Mouse (Mus musculus) gastrocnemius, postnatal 10 days (tissue): ENCODE measurements around the gene Shroom3. TPM values are rescaled to one million over a fixed set of nuclear protein-coding genes. Genes with fewer than 3 reads are reported as not detected.

Source experiments
- DNase-seq: peaks from one replicate; pipeline ENCODE4 v3.0.0; 2021; ENCODE audit warnings: mixed read lengths
- total RNA-seq, 2 experiments: library from RNA; stranded (reverse); gene quantifications; 2 replicates each; pipeline ENCODE4 v1.2.3; 2021

The Shroom3 gene
- total RNA-seq, 2 experiments from 2014 or later: 1.8 to 3.2 TPM

GRCm38 (mm10) chr5:92850925-92851324 lies 167.7 kb downstream of the Shroom3 start:
- no peak for DNase-seq

DNA sequence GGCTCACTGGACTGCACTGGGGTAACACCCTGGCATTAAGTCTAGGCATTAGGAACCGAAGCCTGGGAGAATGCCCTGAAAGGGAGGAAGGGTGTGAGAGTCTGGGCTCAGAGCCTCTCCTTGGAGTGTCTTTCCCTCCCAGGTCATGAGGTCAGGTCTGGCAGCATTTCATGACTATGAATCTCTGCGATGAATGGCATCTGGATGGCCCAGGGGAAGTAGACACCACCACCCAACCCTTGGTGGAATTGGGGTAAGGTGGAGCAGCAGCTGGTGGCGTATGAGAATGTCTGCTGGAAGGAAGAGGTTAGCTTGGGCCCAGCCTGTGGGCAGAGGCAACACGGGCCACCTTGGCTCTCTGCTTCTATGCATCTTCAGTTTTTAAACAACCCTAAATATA lies 171.7 kb downstream of the Shroom3 start:
- DNase-seq: peak; percentile 29

DNA sequence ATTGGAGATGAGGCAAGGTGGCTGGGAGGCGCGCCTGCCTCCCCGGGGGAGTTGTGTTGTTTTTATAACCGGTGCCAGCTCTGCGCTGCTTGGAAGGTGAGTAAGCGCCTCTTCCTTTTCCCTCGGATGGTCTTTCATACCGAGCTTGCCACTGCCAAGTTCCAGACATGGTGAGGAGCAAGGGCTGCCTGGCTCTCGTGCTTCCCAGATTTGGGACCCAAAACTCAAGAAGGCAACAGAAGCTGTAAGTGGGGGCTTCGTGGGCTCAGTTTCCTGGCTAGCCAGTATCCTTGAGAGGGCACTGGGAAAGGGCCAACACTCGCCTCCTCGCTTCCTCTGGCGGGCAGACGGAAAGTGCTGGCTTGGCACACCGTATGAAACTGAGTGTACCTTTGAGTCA lies 173.1 kb downstream of the Shroom3 start:
- no peak for DNase-seq

GRCm38 (mm10) chr5:92857177-92857576 lies 173.9 kb downstream of the Shroom3 start:
- DNase-seq: peak; percentile 22

GRCm38 (mm10) chr5:92858104-92858503 lies 174.9 kb downstream of the Shroom3 start:
- DNase-seq: no peak

GRCm38 (mm10) chr5:92858576-92858975 lies 175.3 kb downstream of the Shroom3 start:
- no peak for DNase-seq

- DNase-seq: no peak
Measured at GRCm38 (mm10) chr5:92861416-92862112, 178.3 kb downstream of the Shroom3 start.

DNA sequence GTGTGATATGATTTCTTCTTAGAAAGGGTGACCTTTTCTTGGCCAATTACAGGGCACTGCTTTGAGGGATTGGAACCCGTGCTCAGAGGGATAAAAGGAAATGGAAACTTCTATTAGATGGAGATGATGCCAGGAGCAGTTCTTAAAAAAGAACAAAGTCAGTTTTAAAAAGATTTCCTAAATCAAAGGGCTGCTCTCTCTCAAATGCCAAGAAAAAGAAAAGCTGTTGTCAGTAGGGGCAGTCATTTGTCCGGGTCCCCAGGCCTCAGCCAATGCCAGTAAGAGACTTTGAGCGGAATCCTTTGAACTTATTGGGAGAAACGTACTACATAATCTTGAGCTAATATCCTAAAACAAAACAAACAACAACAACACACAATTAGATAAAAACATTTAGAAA lies 181.9 kb downstream of the Shroom3 start:
- no peak for DNase-seq

DNA sequence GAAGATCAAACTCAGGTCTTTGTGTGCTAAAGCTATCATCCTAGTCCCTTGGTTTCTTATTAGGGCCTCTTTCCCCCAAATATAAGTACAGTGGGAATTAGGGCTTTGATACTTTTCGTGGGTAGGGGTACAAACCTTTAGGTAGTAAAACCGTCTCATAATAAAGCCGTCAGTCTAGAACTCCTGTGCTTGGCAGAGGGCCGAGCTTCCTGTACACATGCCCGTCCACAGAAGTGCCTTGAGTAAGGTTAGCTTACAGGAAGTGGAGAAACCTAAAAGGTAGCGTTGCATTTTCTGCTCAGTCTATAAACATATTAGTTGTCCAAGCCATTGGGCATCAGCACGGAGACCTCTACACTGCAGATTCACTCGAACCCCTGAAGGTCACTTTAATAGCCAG lies 183.3 kb downstream of the Shroom3 start:
- no peak for DNase-seq

- DNase-seq: no peak
Measured at GRCm38 (mm10) chr5:92867253-92867652, 184.0 kb downstream of the Shroom3 start.

DNA sequence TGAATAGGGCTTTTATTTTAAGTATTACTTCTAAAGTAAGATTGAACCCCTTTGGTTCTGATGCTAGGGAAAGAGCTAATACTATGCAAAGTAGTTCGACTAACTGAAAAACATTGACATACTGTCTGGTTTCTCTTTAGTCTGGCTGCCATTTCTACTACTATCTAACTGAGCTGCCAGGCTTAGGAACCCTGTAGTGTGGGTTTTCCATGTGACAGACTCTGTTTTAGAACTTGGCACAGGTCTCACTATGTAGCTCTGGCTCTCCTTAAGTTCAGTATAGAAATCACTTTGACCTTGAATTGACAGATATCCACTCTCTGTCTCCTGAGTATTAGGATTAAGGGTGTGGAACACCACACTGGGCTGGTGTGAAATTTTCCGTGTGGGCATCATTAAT lies 185.0 kb downstream of the Shroom3 start:
- no peak for DNase-seq

GRCm38 (mm10) chr5:92871048-92871447 lies 187.8 kb downstream of the Shroom3 start:
- DNase-seq: no peak

- no peak for DNase-seq
Measured at GRCm38 (mm10) chr5:92872182-92872581, 188.9 kb downstream of the Shroom3 start.

- peak; percentile 18 for DNase-seq
Measured at GRCm38 (mm10) chr5:92872991-92873390, 189.8 kb downstream of the Shroom3 start.

GRCm38 (mm10) chr5:92873518-92873917 lies 190.3 kb downstream of the Shroom3 start:
- no peak for DNase-seq

- peak; percentile 37 for DNase-seq
Measured at GRCm38 (mm10) chr5:92875836-92876235, 192.6 kb downstream of the Shroom3 start.

GRCm38 (mm10) chr5:92877104-92877503 lies 193.9 kb downstream of the Shroom3 start:
- no peak for DNase-seq

DNA sequence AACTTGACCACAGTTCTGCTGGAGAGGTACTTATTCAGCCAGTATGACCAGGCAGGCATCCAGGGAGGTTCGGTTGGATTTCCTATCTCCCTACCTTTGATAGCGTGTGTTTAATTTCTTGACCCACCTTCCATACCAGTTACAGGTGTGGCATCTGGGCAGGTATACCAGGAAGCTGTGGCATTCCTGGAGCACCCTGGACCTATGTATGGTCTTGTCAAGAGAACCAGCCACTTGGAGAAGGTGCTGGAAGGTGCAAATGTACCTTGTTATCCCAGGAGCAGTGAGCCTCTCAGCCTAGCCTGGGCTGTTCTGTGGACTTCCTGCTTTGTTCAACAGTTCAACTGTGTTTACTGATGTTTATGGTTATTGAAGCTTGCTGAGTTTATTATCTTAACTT lies 197.2 kb downstream of the Shroom3 start:
- no peak for DNase-seq

- DNase-seq: no peak
Measured at GRCm38 (mm10) chr5:92880893-92881292, 197.7 kb downstream of the Shroom3 start.

GRCm38 (mm10) chr5:92886141-92886540 lies 202.9 kb downstream of the Shroom3 start:
- DNase-seq: no peak

- DNase-seq: no peak
Measured at GRCm38 (mm10) chr5:92887501-92887900, 204.3 kb downstream of the Shroom3 start.

DNA sequence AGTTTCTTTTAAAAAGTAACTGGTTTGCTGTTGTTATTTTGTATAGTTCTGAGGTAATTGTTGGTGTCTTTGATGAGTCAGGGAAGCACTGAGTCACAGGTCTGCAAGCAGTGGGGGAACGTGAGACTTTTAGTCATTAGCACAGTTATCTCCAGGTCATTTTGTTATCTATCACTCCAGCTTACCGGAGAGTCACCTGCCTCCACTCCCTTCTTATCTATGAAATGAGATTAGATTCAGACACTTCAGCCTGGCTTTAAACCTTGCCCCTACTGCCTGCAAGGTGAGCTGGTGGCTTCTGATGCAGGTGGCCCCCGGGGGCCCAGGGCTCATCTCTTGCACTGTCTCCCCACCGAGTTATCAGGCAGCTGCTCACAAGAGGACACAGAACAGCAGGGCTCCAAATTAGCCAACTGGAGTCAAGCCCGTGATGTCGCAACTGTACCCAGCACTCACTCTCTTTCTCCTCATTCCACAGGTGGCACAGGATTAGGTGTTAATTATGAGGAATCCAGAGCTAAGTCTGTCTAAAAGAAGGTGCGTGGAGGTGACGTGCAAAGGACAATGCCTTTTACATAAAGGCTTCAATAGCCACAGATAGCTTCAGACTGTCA lies 205.5 kb downstream of the Shroom3 start:
- DNase-seq: no peak

DNA sequence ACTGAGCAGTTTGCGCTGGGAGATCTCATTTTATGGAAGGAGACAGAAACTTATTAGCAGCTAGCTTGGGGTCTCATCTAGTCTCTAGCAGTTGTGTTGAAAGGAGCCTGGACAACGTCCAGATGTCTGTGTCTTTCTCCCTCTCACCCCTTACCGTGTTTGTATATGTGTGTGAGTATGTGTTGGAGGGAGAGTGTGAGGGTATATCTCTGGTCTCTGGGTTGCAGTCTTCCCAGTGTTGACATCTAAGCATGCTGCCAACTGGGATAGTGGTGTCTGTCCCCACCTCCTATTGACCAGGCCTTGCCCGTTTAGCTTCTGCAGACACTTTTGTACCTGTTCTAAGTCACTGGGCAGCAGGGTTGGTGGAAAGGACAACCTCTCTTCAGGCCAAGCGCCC lies 207.7 kb downstream of the Shroom3 start:
- DNase-seq: no peak

- DNase-seq: no peak
Measured at GRCm38 (mm10) chr5:92893284-92893683, 210.0 kb downstream of the Shroom3 start.
